Mouse (Mus musculus) natural killer cell, adult 2 months (primary cell): Measurements from ENCODE around the gene Gdf11.

Experiments used
- DNase-seq, 2 experiments: peaks; one replicate each; pipeline ENCODE4 v3.0.0; 2022; ENCODE audit warnings: low spot score in 2 of 2

Gene Gdf11

GRCm38 (mm10) chr10:128919203-128919631, 27.7 kb upstream of the Gdf11 start:
- DNase-seq, result no peak

GRCm38 (mm10) chr10:128918246-128918645, 26.7 kb upstream of the Gdf11 start:
- no peak for DNase-seq

GRCm38 (mm10) chr10:128917400-128917799, 25.9 kb upstream of the Gdf11 start:
- no peak for DNase-seq

GRCm38 (mm10) chr10:128916665-128917064, 25.1 kb upstream of the Gdf11 start:
- no peak for DNase-seq

GRCm38 (mm10) chr10:128915550-128915949, 24.0 kb upstream of the Gdf11 start:
- no peak for DNase-seq

GRCm38 (mm10) chr10:128913696-128914095, 22.2 kb upstream of the Gdf11 start:
- DNase-seq, result no peak

- peak; percentile 67 to 78 for DNase-seq
These were observed 21.7 kb upstream of the Gdf11 start for GRCm38 (mm10) chr10:128913219-128913618.

- DNase-seq, result no peak
These were observed 21.3 kb upstream of the Gdf11 start for GRCm38 (mm10) chr10:128912791-128913190.

GRCm38 (mm10) chr10:128912268-128912667, 20.8 kb upstream of the Gdf11 start:
- no peak for DNase-seq

- DNase-seq, result no peak
These were observed 19.9 kb upstream of the Gdf11 start for GRCm38 (mm10) chr10:128911430-128911829.

- no peak for DNase-seq
These were observed 18.7 kb upstream of the Gdf11 start for GRCm38 (mm10) chr10:128910066-128910841.

- no peak for DNase-seq
These were observed 18.1 kb upstream of the Gdf11 start for GRCm38 (mm10) chr10:128909567-128910028.

- DNase-seq, result no peak
These were observed 17.4 kb upstream of the Gdf11 start for GRCm38 (mm10) chr10:128908778-128909448.

GRCm38 (mm10) chr10:128904812-128905211, 13.3 kb upstream of the Gdf11 start:
- DNase-seq, result no peak

- DNase-seq, result no peak
These were observed 11.0 kb upstream of the Gdf11 start for GRCm38 (mm10) chr10:128902409-128902988.

- no peak for DNase-seq
These were observed 9.9 kb upstream of the Gdf11 start for GRCm38 (mm10) chr10:128901409-128901808.

GRCm38 (mm10) chr10:128900698-128901097, 9.2 kb upstream of the Gdf11 start, which contains the start of gene Cd63:
Cd63 (plus strand) TSS chr10:128900989.
- DNase-seq, result no peak

- no peak for DNase-seq
These were observed 8.4 kb upstream of the Gdf11 start for GRCm38 (mm10) chr10:128899759-128900490.

- no peak for DNase-seq
These were observed 6.0 kb upstream of the Gdf11 start for GRCm38 (mm10) chr10:128897501-128897900.

GRCm38 (mm10) chr10:128896807-128897206, 5.3 kb upstream of the Gdf11 start:
- DNase-seq, result no peak

- no peak for DNase-seq
These were observed 4.6 kb upstream of the Gdf11 start for GRCm38 (mm10) chr10:128895952-128896693.
